Mouse (Mus musculus) small intestine, adult 2 months (tissue): ENCODE data around the gene Gmfg.

Experiments used
- CTCF ChIP-seq: fragments of 200-500 bp; IDR thresholded peaks from 2 replicates; pipeline ENCODE4 v1.5.1; 2012; ENCODE audit warnings: low read depth, mild to moderate bottlenecking, control low read depth, inconsistent platforms, low read length, moderate library complexity, mixed read lengths; ENCODE audit not compliant: insufficient replicate concordance, insufficient read length; ENCODE audit errors: extremely low read depth
- POLR2A ChIP-seq: fragments of 200-500 bp; IDR thresholded peaks from 2 replicates; pipeline ENCODE4 v1.6.1; 2012; ENCODE audit warnings: low read depth, mild to moderate bottlenecking, control low read depth, inconsistent platforms, low read length, moderate library complexity

GRCm38 (mm10) chr7:28488030-28488491 is 50.8 kb downstream of the Gmfg start:
- no peak for TF ChIP-seq POLR2A
- TF ChIP-seq CTCF, result no peak
